Mouse (Mus musculus) kidney, adult 9 months (tissue): ENCODE results near the gene AY761185.
"Not testable (repeated sequence)": the region's sequence is repeated elsewhere in the genome, so short reads cannot be mapped to it uniquely, and the experiment has no call there.

Experiments
- DNase-seq: peaks from one replicate; pipeline ENCODE4 v3.0.0; 2022

AY761185 gene

GRCm38 (mm10) chr8:20944610-20945009 is at the start of gene AY761185:
TSS of gene AY761185 (minus strand) at chr8:20944710.
- no peak for DNase-seq

- not testable (repeated sequence) for DNase-seq
Measured at GRCm38 (mm10) chr8:20994042-20994441, 49.5 kb upstream of the AY761185 start.

- DNase-seq, result no peak
Measured at GRCm38 (mm10) chr8:20979846-20980245, 35.3 kb upstream of the AY761185 start.

- no peak for DNase-seq
Measured at GRCm38 (mm10) chr8:20964531-20964930, 20.0 kb upstream of the AY761185 start.

GRCm38 (mm10) chr8:20921971-20922370 is 22.5 kb downstream of the AY761185 start, which contains the start of gene Gm6040:
TSS of gene Gm6040 (minus strand) at chr8:20922071.
- no peak for DNase-seq

GRCm38 (mm10) chr8:20912288-20912687 is 32.2 kb downstream of the AY761185 start:
- no peak for DNase-seq

- no peak for DNase-seq
Measured at GRCm38 (mm10) chr8:20908256-20908655, 36.3 kb downstream of the AY761185 start.

- DNase-seq, result no peak
Measured at GRCm38 (mm10) chr8:20907119-20907518, 37.4 kb downstream of the AY761185 start.

GRCm38 (mm10) chr8:20902527-20902926 is 42.0 kb downstream of the AY761185 start, which contains the start of gene Gm15056:
TSS of gene Gm15056 (minus strand) at chr8:20902627.
- no peak for DNase-seq
